Mouse (Mus musculus) left cerebral cortex, postnatal 25 days (tissue): ENCODE measurements around the gene Nudt14. TPM values are rescaled to one million over a fixed set of nuclear protein-coding genes. Genes with fewer than 3 reads are reported as not detected.

ENCODE experiments used
- DNase-seq, 2 experiments: peaks; one replicate each; pipeline ENCODE4 v3.0.0; 2022; ENCODE audit warnings: low spot score in 2 of 2, mixed read lengths in 1 of 2
- intact Hi-C: fragments of 180-260 bp; cut with DNase I; formaldehyde crosslinking; loops from one replicate; pipeline ENCODE4 v1.15.1; 2025
- total RNA-seq, 2 experiments: library from RNA; stranded (reverse); gene quantifications; 2 replicates each; pipeline ENCODE4 v1.2.3; 2021

The Nudt14 gene
- 10 to 100 TPM; 10.8 to 11.5 TPM for total RNA-seq

DNA sequence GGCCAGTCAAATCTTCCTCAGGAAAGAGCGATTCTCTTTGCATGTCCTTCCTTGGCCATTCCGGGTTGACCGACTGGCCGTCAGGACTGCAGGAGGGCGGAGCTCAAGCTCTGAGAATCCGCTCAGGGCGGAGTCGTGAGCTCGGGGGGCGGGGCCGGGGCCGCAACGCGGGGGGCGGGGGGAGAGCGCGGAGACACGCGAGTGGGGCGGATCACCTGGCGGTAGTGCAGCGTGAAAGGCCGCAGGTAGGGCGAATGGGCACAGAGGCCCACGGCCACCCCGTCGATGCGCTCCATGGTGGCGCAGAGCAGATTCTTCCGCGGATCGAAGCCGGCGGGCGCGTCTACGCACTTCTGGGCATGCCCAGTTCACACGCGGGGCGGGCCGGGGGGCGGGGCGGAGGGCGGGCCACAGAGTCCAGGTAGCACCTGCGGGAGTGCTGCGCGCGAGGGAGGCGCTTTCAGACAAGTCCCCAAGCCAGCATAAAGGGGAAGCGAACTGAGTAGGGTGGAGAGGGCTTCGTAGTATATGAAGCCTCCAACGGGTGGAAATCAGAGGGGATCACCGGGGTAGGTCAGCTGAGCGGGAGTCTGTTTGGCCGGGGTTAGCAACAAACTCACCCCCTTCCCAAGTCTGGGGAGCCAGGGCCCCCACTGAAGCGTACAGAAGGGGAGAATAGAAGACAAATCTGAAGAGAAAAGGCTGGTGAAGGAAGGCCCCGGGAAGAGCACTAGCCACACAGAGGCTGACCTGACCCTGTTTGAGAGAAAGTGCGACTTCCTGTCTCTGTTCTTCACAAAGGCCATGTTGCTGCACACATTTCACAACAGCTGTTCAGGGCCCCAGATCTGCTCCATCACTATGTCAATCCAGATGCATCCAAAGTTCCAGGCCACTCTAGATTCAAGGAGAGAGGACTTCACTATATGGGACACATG, at the start of gene Nudt14:
TSS of gene Nudt14 (minus strand) at position 349 of the 938 bp plus-strand sequence.
- intact Hi-C loops: no loop called here
- DNase-seq: peak; percentile 73 to 77

- intact Hi-C loops: no loop called here
- DNase-seq: no peak
Measured at GRCm38 (mm10) chr12:112991444-112991843, 49.5 kb upstream of the Nudt14 start.

GRCm38 (mm10) chr12:112990706-112991405, 48.9 kb upstream of the Nudt14 start:
- intact Hi-C loops: no loop called here
- no peak for DNase-seq

- intact Hi-C loops: no loop called here
- no peak for DNase-seq
Measured at GRCm38 (mm10) chr12:112987877-112988276, 46.0 kb upstream of the Nudt14 start.

DNA sequence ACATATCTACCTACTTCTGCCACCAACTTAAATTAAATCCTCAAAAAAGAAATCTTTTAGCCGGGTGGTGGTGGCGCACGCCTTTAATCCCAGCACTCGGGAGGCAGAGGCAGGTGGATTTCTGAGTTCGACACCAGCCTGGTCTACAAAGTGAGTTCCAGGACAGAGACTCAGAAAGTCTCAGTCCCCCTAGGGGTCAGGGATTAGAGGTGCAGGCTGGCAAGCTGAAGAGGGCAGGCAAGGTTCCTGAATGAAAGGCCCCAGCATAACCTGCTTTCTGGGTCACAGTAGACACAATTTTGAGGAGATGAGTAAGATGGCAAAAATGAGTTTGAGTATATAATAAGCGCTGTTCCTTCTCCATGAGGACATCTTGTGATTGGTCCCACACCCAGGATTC, 43.4 kb upstream of the Nudt14 start:
- intact Hi-C loops: no loop called here
- no peak for DNase-seq

DNA sequence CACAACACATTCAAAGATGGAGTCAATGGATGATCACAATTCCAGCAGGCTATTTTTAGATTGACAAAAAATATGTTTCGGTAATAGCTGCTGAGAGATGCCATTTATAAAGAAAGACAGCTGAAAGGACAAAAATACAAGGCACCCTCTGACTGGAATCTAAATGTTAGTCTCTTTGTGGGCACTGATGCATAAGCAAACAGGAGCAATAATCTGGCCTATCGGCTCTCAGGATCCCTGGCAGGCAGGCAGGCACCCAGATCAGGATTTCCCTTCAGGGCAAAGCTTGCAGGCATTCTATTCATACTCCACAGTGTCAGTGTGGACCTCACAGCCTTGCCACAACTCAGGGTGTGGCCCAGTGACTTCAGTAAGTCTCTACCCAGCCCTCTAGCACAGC, 40.1 kb upstream of the Nudt14 start:
- intact Hi-C loops: no loop called here
- peak in 1 of 2 experiments; percentile 24 for DNase-seq

DNA sequence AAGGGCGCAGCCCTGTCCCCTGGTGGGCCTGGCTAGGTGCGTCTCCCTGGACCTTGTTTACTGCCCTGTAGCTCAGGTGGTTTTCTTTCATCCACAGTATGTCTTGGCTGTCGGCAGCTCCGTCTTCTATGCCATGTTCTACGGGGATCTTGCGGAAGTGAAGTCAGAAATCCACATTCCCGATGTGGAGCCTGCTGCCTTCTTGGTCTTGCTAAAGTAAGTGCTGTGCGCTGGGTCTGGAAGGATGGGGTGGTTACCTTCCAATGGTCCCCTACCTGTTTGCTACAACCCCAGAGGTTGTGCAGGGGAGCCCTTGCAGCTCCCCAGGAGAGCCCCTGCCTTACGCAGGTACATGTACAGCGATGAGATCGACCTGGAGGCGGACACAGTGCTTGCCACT, 35.2 kb upstream of the Nudt14 start:
- intact Hi-C loops: no loop called here
- peak; percentile 39 to 54 for DNase-seq

DNA sequence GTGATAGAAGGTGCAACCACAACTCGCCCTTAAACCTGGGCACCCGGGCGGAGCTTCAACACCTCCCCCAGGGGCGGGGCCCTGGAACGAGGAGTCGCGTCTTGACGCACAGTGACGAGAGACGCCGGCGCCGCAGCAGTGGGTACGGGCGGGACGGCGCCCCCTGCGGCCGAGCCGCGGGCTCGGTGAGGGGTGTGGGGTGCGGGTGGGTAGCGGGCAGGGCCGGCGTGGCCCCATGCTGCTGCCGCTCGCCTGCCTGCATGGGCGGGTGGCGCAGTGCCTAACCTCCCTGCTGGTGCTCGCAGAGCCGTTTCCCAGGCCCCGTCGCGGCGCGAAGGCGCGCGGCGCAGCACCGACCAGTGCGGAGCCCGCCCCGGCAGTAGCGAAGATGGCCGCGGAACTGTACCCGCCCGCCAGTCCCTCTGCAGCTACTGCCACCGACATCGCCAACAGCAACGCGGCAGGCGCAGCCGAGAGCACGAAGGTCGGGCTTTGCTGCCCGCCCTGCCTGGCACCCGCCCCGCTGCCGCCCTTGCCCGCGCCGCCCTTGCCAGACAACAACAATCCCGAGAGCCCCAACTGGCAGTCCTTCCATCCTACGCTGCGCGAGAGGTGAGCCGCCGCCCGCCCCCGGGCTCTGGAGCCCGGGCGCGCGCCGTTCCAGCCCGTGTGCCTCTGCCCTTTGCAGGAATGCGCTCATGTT, 34.6 kb upstream of the Nudt14 start, which contains the start of gene Btbd6:
TSS of gene Btbd6 (plus strand) at position 112 of the 703 bp plus-strand sequence.
- intact Hi-C loops: no loop called here
- DNase-seq: peak; percentile 91 to 94

DNA sequence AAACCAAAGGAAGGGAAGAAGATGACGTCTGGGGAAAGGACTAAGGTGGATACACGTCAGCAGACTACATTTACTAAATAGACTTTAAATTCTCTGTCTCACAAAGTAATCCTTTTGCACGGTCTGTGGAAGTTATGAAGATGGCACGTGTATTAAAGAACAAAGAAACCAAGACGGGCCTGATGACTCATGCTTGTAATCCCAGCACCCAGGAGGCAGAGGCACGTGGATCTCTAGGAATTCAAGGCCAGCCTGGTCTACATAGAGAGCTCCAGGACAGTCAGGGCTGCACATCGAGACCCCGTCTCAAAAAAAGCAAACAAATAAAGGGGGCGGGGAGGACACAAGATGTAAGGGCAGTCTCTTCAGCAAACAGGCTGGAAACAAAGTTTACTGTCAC, 32.8 kb upstream of the Nudt14 start:
- no peak for DNase-seq
- intact Hi-C loops: no loop called here

DNA sequence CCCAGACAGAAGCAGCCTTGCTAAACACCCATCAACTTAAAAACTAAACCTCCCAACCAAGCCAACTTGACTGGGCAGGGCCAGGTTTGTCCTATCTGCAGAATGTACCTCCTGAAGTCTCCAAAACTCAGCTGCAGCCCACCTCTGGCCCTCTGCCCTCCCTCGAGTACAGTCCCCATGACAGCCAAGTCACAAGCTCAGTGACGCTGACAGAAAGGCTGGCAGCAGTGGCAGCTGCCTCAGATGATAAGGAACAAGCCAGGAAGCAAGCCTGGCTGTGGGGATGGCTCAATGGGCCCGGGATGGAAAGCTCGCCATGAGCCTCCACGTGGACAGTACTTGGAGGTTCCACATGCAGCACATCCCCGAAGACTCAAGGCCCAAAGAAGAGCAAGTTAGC, 27.7 kb upstream of the Nudt14 start:
- intact Hi-C loops: no loop called here
- DNase-seq: no peak

- no peak for DNase-seq
- intact Hi-C loops: no loop called here
Measured at GRCm38 (mm10) chr12:112968943-112969342, 27.0 kb upstream of the Nudt14 start.

GRCm38 (mm10) chr12:112965783-112966182, 23.9 kb upstream of the Nudt14 start:
- DNase-seq: no peak
- intact Hi-C loops: no loop called here

GRCm38 (mm10) chr12:112961872-112962271, 19.9 kb upstream of the Nudt14 start:
- no peak for DNase-seq
- intact Hi-C loops: no loop called here

GRCm38 (mm10) chr12:112961428-112961827, 19.5 kb upstream of the Nudt14 start:
- intact Hi-C loops: no loop called here
- no peak for DNase-seq

DNA sequence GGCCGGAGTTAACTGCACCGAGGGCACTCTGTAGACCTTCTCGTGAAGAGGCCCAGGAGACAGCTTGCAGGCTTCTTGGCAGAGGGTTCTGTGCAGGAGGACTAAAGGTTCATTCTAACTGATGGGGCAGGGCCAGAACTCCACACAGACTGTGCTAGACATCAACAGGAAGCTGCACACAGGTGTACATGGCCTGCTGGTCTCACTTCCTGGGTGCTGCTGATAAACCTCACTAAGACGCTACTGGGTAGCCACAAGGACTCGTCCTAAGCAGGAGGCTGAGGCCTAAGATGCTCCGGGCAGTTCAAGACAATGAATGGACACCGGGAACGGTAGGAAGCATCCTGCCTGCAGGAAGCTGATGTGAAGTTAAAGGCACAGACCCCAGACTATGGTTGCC, 17.5 kb upstream of the Nudt14 start:
- DNase-seq: no peak
- intact Hi-C loops: loop anchor here (5.0 kb wide), 1 partner anchor 82 kb away; no protein-coding TSS in a partner anchor

DNA sequence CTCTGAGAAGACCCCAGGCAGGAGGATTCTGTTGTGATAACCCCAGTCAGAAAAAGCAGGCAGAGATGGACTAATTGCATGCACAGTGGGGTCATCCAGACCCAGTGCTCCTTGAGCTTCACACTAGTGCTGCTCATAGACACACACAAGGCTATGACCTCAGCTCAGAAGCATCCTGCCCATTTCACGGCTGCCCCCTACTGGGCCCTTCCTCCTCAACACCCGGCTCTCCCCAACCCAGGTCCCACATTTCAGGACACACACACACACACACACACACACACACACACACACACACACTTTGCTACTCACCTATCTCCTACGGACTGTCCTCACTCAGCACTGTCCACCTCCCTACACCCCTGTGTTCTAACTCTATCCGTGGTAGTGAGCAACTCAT, 16.4 kb upstream of the Nudt14 start:
- DNase-seq: no peak
- intact Hi-C loops: loop anchor here (5.0 kb wide), 1 partner anchor 81 kb away; no protein-coding TSS in a partner anchor

GRCm38 (mm10) chr12:112955800-112956199, 13.9 kb upstream of the Nudt14 start:
- peak; percentile 68 to 77 for DNase-seq
- intact Hi-C loops: loop anchor here (5.0 kb wide), 1 partner anchor 78 kb away; no protein-coding TSS in a partner anchor

- no peak for DNase-seq
- intact Hi-C loops: no loop called here
Measured at GRCm38 (mm10) chr12:112952926-112953565, 11.1 kb upstream of the Nudt14 start.

DNA sequence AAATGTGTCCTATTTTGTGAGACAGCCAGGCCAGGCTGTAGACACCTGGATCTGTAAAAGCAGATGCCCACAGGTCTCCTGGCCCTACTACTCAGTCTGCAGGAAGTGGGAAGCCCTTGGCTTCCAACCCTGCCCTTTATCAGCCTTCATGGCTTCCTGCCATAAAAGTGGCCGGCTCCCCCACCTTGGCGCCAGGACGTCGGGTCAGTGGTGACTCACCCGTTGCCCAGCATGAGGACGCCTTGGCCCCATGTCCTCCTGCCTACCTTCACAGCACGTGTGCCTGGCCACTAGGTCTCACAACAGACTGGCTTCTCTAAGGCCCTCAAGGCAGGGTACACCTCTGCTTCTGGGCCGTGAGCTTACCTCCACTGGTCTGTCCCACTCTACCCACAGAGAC, 10.5 kb upstream of the Nudt14 start:
- DNase-seq: no peak
- intact Hi-C loops: no loop called here
